Mouse (Mus musculus): ENCODE data around the gene Meis1.

Meis1 gene

DNA sequence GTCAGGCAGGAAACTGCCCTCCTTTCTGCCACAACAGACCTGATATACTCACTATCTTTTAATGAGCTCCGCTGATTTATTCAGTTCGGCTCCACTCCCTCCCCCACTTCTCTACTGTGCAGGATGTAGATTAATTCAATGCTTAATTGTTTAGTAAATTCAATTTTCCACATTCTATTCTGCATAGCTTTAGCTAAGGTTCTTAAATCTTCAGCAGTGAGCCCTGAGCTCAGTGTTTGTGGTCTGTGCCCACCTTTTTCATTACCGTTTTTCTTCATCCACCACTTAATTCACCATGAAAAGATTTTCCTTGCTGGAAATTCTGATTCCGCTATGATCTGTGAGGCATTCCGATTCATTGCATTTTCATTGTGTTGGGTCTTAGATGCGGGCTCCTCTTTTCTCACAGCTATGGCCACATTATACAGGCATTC is 28.5 kb downstream of the Meis1 start:
- DNase-seq (ENCODE audit: low spot score in 2 of 2): no peak

DNA sequence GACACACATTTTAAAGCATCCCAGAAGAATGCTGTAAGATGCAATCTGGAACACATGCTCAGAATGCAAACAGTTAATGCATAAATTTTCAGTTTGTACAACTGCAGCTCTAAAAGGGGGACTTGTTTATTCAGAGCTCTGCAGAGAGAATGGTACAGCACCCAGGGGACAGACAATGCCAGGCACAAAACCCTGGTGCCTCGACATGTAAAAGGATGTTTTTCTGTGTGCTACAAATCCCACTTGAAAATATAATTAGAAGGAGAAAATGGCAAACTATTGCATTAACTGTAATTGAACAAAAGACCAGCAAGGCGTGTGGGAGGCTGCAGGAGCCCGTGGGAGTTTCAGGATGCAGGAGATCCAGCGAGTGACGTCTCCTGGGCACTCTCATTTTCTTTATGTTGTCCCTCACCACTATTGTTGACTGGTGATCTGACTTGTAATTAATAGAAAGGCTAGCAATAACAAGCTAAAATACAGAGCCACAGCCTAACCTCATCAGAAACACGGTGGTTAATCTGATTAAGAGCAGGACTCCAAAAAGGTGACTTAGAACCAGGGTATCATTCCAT is 29.0 kb downstream of the Meis1 start:
- DNase-seq (ENCODE audit: low spot score in 2 of 2): no peak

DNA sequence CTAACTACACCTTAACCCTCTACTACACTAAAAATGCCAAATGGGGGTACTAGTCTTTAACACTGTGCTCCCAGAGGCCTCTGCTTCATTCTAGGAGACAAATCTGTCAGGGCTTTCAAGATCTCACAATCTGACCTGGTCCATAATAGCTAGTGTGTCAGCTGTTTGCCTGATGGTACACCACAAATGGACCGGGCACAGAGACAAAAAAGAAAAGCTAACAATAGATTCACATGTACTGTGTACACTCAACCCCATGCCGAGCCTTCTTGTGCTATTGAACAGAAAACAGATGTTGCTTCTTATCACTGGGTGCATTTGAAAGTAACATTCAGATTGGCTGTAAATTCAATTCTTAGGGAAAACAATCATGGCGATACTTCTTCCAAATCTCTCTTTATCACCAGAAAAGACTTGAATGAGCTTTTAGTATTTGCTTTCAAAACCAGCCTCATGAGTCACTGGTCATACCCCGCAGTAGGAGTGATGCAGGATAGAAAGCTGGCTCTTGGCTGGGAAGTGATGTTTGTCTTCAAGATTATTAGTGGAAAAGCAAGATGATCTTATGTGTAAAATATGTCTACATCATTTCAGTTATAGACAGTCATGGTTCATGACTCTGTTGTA is 30.0 kb downstream of the Meis1 start:
- no peak for DNase-seq (ENCODE audit: low spot score in 2 of 2)

DNA sequence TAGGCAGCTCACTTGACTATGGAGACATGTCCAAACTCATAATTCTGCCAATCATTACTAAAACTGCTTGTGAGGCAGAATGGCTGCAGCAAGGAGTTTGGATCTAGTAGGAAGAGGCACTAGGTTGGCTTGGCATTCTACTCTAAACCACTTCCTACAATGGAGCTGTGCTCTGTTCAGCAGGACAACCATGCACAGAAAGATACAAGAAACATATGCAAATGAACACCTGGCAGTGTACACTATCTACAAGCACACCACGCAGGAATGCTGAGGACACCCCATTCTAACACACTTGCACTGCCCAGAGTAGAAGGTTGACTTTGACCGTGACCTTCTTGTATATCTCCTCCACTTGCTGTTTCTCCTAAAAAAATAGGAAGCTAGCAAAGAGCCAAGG is 35.0 kb downstream of the Meis1 start:
- no peak for DNase-seq (ENCODE audit: low spot score in 2 of 2)

DNA sequence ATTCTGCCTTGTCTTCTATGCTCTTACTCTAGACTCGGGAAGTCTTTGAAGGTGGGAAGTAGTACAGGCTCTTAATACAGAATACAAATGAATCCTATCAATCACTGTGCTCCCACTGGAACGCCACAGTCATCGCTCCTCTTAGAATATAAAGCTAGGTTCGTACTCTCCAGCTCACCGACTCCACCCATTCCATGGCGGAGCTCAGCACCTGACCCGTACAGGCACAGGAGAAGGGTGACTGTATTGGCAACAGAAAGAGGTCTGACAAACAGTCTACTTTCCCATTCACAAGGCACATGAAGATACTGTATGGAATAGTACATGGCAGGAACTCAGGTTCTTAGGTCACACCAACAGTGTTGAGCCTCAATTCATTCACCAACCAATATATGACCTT is 35.5 kb downstream of the Meis1 start:
- no peak for DNase-seq (ENCODE audit: low spot score in 2 of 2)

DNA sequence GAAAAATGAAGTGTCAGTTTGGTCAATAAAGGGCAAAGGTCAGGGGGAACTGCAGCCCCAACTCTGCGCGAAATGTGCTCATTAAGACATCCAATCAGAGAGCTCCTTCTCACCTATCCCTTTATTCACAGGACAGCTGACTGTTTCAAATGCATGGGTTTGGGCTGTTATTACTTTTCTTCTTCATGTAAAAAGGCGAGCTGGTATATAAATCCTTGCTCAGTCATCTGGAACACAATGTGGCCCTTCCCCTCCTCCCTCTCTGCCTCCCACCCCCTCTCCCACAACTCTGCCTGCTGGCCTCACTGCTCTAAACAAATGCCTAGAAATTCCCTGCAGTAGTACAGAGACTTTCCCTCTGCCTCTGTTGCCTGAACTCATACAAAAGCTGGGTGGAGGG is 36.5 kb downstream of the Meis1 start:
- no peak for DNase-seq (ENCODE audit: low spot score in 2 of 2)

DNA sequence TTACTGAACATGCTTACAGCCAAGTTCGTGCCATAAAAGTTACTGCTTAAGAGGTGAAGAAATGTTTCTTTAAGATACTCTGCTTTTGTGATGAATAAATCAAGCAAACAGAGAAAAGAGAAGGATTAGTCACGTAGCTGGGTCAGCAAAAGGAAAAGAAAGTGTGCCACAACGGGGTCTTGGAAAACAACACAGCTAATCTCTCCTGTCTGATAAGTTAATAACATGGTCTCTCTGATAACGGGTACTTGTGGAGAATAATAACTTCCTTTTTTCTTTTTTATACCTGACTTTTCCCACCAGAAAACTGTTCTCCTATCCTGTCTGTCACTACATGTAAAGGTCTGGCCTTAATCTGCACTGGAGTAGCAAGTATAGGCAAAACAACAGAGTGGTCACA is 37.4 kb downstream of the Meis1 start:
- DNase-seq (ENCODE audit: low spot score in 2 of 2): peak in 1 of 2 experiments; percentile 15

DNA sequence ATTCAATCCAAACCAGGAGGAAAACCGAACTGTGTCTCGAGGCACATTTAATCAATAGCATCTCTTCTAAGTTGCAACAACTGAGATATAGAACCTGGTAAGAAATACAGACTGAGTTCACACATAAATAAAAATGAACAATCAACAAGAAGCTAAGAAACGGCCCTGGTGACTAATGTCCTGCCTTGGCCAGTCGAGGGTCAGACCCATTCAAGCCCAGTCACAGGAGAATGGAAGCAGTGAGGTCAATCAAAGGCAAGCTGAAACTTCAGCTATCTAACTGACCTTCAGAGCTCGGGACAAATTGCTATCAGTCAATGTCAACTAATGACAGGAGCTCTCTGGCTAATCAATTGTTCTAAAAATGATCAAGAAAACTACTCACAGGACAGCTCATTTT is 38.2 kb downstream of the Meis1 start:
- peak in 1 of 2 experiments; percentile 22 for DNase-seq (ENCODE audit: low spot score in 2 of 2)

DNA sequence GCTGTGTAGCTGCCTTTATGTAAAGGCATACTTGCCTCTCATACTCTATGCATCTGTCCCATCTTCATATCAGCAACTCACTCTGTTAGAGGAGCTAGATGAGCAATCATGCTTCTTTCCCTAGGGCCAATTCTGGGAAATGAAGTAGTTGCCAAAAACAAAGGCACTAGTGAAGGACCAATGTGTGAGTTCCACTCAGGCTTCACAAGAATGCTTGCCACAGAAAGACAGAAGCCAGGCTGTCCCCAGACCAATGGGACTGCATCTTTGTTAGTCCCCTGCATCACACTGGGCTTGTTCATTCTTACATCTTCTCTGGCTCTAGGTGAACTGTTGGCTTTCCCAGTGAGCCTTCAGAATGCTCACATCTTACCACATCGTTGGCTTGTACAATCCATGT is 43.7 kb downstream of the Meis1 start:
- no peak for DNase-seq (ENCODE audit: low spot score in 2 of 2)

DNA sequence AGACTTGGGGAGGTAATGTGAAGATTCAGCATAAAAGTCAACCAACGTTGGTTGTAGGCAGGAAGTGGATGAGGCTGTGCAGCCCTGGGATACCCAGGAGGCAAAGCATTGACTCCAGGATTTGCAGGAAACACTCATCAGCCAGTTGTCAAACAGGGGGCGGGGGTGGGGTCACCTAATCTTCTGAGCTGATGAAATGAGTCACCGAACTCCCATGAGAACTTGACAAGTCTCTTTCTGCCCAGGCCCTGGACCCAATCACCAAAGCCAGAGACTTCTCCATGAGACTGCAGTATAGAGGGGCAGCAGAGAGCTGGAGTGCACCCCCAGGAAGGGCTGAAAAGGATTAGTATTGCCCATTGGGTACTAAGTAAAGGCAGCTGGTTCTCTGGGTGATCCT is 45.0 kb downstream of the Meis1 start:
- DNase-seq (ENCODE audit: low spot score in 2 of 2): no peak

DNA sequence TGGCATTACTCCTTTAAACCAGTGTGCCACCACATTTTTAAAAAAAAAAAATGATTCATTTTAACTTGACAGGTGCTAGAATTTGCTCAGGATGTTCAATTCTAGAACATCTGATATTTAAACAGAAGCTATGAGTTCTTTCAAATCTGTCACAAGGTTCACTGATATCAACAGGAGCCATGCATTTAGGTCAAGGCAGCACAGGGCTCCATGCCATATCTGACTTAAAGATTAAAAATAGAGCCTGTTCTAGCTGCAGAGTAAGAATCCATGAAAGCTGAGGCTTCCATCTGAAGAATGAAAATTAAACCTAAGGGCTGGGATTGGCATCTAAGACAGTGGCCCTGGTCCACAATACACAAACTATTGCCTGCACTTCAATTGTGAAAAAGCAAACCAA is 45.8 kb downstream of the Meis1 start:
- no peak for DNase-seq (ENCODE audit: low spot score in 2 of 2)

DNA sequence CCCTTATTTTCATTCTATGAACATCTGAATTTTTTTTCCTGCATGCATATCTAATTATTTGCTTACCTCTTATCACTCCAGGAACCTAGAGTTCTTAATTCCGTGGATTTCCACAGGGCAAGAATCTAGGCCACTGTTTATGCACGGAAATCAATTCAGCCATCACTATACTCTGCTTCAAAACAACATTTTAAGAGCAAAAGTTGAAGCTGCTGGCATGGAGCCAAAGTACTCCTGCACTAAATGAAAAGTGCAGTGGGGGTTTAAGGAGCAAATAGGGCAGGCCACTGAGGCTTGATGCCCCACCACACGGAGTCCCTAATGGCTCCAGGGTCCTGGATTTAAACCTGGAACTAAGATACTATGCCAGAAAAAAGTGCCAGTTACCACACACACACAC is 47.2 kb downstream of the Meis1 start:
- no peak for DNase-seq (ENCODE audit: low spot score in 2 of 2)

DNA sequence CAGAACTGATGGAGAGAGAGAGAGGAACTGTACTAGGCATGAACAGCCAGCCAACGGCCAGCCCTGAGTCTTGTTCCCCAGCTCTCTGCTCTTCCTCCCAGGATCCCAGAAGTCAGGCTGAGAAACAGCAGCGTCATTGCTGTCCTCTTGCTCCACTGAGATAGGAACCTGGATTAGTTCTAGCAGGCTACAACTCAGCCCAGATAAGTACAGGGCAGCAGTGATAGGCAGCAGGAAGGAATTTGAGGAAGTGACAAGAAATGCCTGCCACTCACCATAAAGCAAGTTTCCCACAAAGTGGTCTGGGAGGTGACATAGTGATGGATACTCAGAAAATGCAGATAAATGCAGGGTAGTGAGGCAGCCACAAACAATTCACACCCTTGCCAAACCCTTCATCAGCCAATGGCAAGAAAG is 48.9 kb downstream of the Meis1 start:
- DNase-seq (ENCODE audit: low spot score in 2 of 2): no peak

DNA sequence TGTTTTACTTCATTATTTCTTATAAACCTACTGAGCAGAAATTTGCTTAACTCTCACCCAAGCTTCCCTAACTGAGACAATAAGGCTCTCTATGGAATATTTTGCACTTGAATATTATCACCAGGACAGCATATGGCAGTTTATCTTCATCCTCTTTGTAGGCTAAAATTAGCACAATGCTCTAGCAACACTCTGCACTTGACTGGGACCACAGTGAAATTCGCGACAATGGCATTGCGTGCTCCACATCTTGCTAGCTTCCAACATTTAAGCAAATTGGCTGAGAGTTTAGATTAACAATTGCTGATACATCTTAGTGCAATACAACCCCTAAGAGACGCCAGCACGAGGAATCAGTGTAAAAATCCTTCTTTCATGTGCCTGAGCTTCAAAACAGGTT is 54.4 kb downstream of the Meis1 start:
- no peak for DNase-seq (ENCODE audit: low spot score in 2 of 2)

DNA sequence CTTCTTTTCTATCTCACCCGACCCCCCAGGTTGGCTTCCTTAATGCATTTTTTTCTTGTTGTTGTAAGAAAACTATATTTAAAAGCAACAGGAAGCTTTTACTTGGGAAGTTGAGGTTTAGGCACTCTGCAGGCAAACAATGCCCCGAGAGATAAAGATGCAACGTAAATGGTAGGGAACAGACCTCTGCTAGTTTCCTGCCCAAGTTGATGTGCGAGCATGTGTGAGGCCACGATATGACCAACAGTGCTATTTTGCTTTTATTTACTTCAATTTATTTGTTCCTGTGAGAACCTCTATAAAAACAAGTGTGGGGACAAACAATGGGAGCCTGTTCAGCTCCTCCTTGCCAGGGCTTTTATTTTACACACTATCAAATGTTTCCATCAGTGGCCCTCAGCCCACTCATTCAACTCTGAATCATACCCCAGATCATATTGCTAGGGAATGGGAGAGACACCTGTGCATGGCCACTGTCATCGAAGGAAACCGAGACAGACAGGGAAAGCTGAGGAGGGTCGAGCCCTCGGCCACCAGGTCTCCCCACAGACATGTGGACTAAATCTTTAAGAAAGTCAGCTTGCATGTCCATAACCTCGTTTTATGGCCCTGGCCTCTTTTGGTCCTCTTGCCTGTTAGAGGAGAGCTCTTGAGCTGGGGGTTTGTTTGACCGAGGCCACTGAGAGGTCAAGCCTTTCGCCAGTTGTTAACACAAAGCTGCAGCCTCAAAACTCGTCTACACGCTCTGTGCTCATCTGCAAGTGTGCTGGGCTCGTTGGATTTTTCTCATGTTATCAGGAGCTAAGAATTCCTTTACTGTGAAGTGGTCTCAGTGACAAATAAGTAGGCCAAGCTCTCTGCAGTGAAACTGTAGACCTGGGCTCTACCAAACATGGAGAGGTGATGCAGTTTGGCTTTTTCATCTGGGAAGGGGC is 55.3 kb downstream of the Meis1 start:
- no peak for DNase-seq (ENCODE audit: low spot score in 2 of 2)

DNA sequence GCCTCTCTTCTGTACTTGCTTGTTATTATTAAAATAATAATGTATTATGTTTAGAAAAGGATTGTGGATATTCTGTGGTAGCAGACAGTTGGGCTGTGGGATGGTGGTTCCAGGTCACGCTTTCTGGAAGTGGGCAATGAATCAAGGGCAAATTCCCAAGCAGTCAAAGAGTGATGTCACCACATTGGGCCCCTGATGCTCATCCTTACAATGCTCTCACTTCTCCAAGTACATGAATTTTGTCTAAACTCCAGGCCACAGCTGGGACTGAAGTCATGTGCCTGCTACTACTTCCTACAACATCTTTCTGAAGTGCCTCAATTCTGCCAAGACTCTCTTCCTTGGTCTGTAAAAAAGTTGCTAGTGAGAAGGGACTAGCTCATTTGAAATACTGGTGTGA is 59.3 kb downstream of the Meis1 start:
- no peak for DNase-seq (ENCODE audit: low spot score in 2 of 2)

DNA sequence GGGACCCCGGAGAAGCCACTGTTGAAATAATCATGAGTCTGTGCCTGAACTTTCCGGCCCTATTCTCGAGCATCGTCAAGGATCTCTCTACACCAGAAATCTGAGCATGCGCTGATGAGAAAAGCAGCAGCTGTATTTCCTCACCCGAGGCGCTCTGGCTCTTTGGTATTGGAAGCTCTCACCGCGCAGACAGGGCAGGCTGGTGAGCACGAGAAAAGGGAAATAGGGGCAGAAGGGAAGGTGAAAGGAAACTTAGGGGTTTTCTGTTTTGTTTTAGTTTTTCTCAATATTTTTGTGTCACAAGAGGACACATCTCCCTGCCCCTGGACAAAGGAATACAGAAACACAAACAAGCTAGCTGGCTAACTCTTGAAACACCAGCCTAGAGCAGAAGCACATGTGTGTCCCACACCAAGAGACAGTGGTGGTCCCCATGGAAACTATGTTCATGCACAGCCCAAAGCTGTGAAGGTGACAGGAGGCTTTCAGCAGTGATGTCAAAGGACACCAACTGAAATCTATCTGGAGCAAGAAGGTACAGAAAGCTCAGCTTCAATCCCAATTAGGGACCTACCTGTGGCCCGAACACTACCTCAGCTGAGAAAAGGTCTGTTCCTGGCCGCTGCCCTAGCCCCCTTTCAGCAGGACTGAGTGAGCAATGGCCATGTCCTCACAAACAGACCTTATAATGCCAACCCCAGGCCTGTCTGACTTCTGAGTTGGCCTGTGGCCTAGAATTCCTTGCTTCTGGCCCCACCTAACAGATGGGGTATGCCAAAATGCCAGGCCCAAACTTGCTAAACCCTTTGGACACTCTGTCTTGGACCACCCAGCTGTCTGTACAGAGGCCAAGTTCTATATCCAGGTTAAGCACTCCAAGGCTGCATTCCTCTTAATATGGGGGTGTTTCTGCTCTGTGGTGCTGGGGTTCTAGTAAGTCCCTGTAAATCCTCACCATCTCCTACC is 60.7 kb downstream of the Meis1 start:
- no peak for DNase-seq (ENCODE audit: low spot score in 2 of 2)

DNA sequence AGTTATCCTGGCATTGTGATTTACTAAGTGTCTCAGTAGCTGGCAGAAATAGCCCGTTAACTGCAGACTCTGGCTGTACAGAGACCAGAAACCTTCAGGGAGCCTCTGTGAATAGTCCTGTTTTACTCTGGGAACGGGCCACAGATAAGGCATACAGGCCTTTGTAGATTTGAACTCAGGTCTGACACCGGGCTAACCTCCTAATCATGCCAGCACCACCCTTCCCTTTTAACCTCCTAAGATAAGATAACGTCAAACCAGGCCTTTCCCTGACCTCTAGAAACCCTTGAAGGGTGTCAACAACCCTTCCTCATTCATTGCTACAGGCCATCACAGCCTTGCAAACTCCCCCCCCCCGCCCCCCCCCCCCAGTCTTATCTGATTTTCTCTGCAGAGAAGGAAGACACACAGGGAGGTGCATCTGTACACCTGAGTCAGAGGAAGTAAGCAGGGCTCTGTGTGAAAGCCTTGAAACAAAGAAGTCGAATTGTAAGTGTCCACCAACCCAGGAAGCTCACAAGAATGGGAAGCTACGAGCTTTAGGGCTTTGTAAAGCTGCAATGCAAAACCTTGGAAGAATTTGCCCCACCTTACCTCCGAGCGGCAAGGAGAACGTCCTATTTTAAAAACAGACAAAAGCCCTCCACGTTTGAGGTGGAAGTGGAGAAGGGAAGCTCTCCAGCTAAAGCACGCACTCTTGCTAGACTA is 61.5 kb downstream of the Meis1 start:
- no peak for DNase-seq (ENCODE audit: low spot score in 2 of 2)

DNA sequence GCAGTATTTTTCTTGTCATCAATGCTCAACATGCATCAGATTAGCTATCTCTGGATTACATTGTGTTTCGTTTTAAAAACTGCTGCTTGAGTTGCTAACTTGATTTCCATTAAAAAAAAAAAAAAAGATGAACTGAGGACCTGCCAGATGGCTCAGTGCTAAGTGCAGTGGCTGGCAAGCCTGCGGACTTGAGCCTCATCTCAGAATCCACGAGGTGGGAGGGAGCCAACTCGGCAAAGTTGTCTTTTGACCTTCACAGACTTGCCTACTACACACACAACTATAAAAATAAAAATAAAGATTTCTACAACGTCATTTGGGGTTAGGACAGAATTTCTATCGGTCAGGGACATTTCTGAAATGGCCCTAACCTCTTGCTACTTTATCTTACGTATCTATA is 62.8 kb downstream of the Meis1 start:
- DNase-seq (ENCODE audit: low spot score in 2 of 2): no peak

DNA sequence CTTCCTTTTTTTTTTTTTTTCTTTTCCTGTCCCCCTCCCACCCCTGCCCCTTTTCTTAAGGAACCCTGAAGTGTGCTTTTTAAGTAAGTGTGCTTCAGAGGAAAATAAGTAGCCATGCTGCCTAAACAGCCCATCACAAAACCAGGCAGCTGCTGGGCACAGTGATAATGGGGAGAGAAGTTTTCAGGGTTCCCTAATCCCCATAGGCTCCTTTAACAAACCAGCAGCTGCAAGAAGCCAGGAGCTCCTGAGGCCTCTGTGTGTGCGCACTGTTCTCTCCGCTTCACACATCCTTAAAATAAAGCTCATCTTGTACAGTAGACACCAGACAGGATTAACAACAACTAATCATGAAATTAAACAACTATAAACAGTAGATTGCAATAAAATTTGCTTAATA is 63.9 kb downstream of the Meis1 start:
- DNase-seq (ENCODE audit: low spot score in 2 of 2): no peak

DNA sequence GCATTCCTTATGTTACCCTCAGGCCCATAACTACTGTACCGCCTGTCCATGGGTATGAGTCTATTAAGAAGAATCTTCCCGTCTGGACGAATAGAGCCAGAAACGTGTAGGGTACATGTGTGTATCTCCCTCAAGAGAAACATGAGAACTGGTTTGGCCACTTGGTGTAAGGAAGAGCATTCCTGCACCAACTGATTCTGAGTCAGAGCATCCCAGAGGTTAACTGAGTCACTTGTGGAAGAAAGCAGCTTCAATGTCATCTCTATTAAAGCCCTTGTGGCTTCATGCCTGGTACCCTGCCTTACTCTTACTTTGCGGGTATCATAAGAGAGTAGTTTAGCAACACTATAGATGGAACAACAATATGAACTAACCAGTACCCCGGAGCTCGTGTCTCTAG is 64.9 kb downstream of the Meis1 start:
- no peak for DNase-seq (ENCODE audit: low spot score in 2 of 2)
